ENCODE assay signal across 9 mouse cellular contexts in genomic region chr1:89926583-89927060, GRCm38 (mm10). TPM values are rescaled to one million over a fixed set of nuclear protein-coding genes. Genes with fewer than 3 reads are reported as not detected.
DNase-seq lines count a peak whose midpoint lies in the region; ATAC-seq lines count a peak whose summit lies in the region.
"Had no signal": no experiment of that assay in that cellular context is flagged by ENCODE, and none has a peak within 500 bp of the region (broad histone marks: within the 10 kb centered on the region; RNA-seq: fewer than 3 reads in every experiment).

No protein-coding gene starts in this region.

- ATAC-seq in kidney, embryonic 16.5 days (ENCODE audit: low FRiP score, low TSS enrichment) = no peak
- no peak for ATAC-seq in embryonic facial prominence, embryonic 12.5 days (ENCODE audit: insufficient number of reproducible peaks, insufficient read depth, low FRiP score, low TSS enrichment)
- ATAC-seq in intestine, embryonic 14.5 days (replicated peaks; ENCODE audit: low FRiP score, low TSS enrichment, low read depth) = no peak
- no peak for ATAC-seq in midbrain, embryonic 15.5 days (replicated peaks)
- ATAC-seq: Patski had no signal

- H3K36me3 ChIP-seq in kidney, embryonic 16.5 days (ENCODE audit: insufficient read depth, low read length) = no peaks in the 10 kb centered on the region
- no peaks in the 10 kb centered on the region for H3K36me3 ChIP-seq in embryonic facial prominence, embryonic 12.5 days
- no peaks in the 10 kb centered on the region for H3K36me3 ChIP-seq in intestine, embryonic 14.5 days (ENCODE audit: control insufficient read depth, insufficient read depth, low read length)
- H3K36me3 ChIP-seq in midbrain, embryonic 15.5 days (replicated peaks) = no peaks in the 10 kb centered on the region

- no peak for DNase-seq in kidney, adult 11 months
- DNase-seq in intestine, embryonic 14.5 days (ENCODE audit: low spot score) = peak; percentile 51
- no peak for DNase-seq in left cerebral cortex, postnatal 14 days (ENCODE audit: low spot score in 2 of 2)
- DNase-seq in thymus, postnatal 10 days (ENCODE audit: low spot score in 2 of 2) = no peak
- DNase-seq in cerebellum, postnatal 10 days = no peak

- H3K27ac ChIP-seq in kidney, embryonic 16.5 days (ENCODE audit: low read length) = no peak overlapping the region
- H3K27ac ChIP-seq in embryonic facial prominence, embryonic 12.5 days = no peak overlapping the region
- H3K27ac ChIP-seq in intestine, embryonic 14.5 days (ENCODE audit: low read depth) = no peak overlapping the region
- no peak overlapping the region for H3K27ac ChIP-seq in midbrain, embryonic 15.5 days

- peaks cover 100% of the 10 kb centered on the region for H3K27me3 ChIP-seq in kidney, embryonic 16.5 days (ENCODE audit: insufficient read depth, low read length)
- peaks cover 100% of the 10 kb centered on the region for H3K27me3 ChIP-seq in embryonic facial prominence, embryonic 12.5 days
- H3K27me3 ChIP-seq in intestine, embryonic 14.5 days (replicated peaks; ENCODE audit: control insufficient read depth, insufficient read depth, low read length) = peaks cover 100% of the 10 kb centered on the region
- H3K27me3 ChIP-seq in midbrain, embryonic 15.5 days (replicated peaks) = peaks cover 88% of the 10 kb centered on the region

- H3K4me1 ChIP-seq in kidney, embryonic 16.5 days (ENCODE audit: insufficient read depth, low read length) = peaks cover 43% of the 10 kb centered on the region
- H3K4me1 ChIP-seq in embryonic facial prominence, embryonic 12.5 days = peaks cover 48% of the 10 kb centered on the region
- H3K4me1 ChIP-seq in intestine, embryonic 14.5 days (replicated peaks; ENCODE audit: control insufficient read depth, insufficient read depth, low read length) = peaks cover 20% of the 10 kb centered on the region
- peaks cover 47% of the 10 kb centered on the region for H3K4me1 ChIP-seq in midbrain, embryonic 15.5 days

- peak overlapping the region; percentile 45; the same call in 1 of the 2 replicates for H3K4me3 ChIP-seq in kidney, embryonic 16.5 days (ENCODE audit: low read length)
- peak overlapping the region; percentile 26 for H3K4me3 ChIP-seq in embryonic facial prominence, embryonic 12.5 days
- H3K4me3 ChIP-seq in intestine, embryonic 14.5 days (ENCODE audit: low read depth, low read length) = 0 out of 2 replicates have a peak overlapping the region, but pooled peaks have one; percentile 30
- H3K4me3 ChIP-seq in midbrain, embryonic 15.5 days = 0 out of 2 replicates have a peak overlapping the region, but pooled peaks have one; percentile 15

- no peak overlapping the region for H3K9ac ChIP-seq in kidney, embryonic 16.5 days (replicated peaks; ENCODE audit: low read length)
- no peak overlapping the region for H3K9ac ChIP-seq in embryonic facial prominence, embryonic 12.5 days
- H3K9ac ChIP-seq in intestine, embryonic 14.5 days (ENCODE audit: low read length) = no peak overlapping the region
- no peak overlapping the region for H3K9ac ChIP-seq in midbrain, embryonic 15.5 days

- H3K4me2 ChIP-seq in kidney, embryonic 16.5 days (replicated peaks; ENCODE audit: low read depth, low read length) = peak overlapping the region; percentile 63
- H3K4me2 ChIP-seq in embryonic facial prominence, embryonic 12.5 days (replicated peaks) = peak overlapping the region; percentile 41
- H3K4me2 ChIP-seq in intestine, embryonic 14.5 days (ENCODE audit: low read length) = peak overlapping the region; percentile 52; the same call in 1 of the 2 replicates
- peak overlapping the region; percentile 2; the same call in 1 of the 2 replicates for H3K4me2 ChIP-seq in midbrain, embryonic 15.5 days

- H3K9me3 ChIP-seq in kidney, embryonic 16.5 days (ENCODE audit: low read length) = no peaks in the 10 kb centered on the region
- H3K9me3 ChIP-seq in embryonic facial prominence, embryonic 12.5 days = no peaks in the 10 kb centered on the region
- H3K9me3 ChIP-seq in intestine, embryonic 14.5 days (ENCODE audit: control insufficient read depth, low read length) = no peaks in the 10 kb centered on the region
- no peaks in the 10 kb centered on the region for H3K9me3 ChIP-seq in midbrain, embryonic 15.5 days

- 16% methylated on average over 9 of the region's 9 CpGs for WGBS in kidney, embryonic 16.5 days
- 6% methylated on average over 9 of the region's 9 CpGs for whole genome bisulfite sequencing in embryonic facial prominence, embryonic 12.5 days
- WGBS in intestine, embryonic 14.5 days = 20% methylated on average over 9 of the region's 9 CpGs
- 7% methylated on average over 9 of the region's 9 CpGs for WGBS in midbrain, embryonic 15.5 days

- intact Hi-C loops in left cerebral cortex, postnatal 14 days (cut with DNase I) = no loop called here

RNA-seq across cellular contexts. Expression of gene Gbx2, which starts 4.4 kb away (rescaled TPM):
- polyA plus RNA-seq in kidney, embryonic 16.5 days (2015; fragmentation: Nextera tagmentation; extraction: Ambion mirVana) = 0.22 and 0.23 TPM in 2 replicates
- 2.2 and 3.1 TPM in 2 replicates for polyA plus RNA-seq in embryonic facial prominence, embryonic 12.5 days (2016; fragmentation: Nextera tagmentation; extraction: Ambion mirVana)
- polyA plus RNA-seq in intestine, embryonic 14.5 days (2014; fragmentation: Nextera tagmentation; extraction: Ambion mirVana) = 0.20 TPM in 1 of 2 replicates, not detected in the other
- 18.4 and 23.8 TPM in 2 replicates for polyA plus RNA-seq in midbrain, embryonic 15.5 days (2015; fragmentation: Nextera tagmentation; extraction: Ambion mirVana)
- total RNA-seq in left cerebral cortex, postnatal 14 days (2021) = under 1 TPM in 1 of 2 experiments, not detected in 1; 0.74 TPM

Comparison
In these comparisons a context has a peak if more than half of its experiments do, and no peak if none do; other contexts are left out.
1. H3K4me2 ChIP-seq: peak in every context shown above with its lines; median percentile 63 in kidney, embryonic 16.5 days; 52 in intestine, embryonic 14.5 days; 41 in embryonic facial prominence, embryonic 12.5 days; 2 in midbrain, embryonic 15.5 days.